ENCODE assay signal across 8 mouse cellular contexts in the genomic region with DNA sequence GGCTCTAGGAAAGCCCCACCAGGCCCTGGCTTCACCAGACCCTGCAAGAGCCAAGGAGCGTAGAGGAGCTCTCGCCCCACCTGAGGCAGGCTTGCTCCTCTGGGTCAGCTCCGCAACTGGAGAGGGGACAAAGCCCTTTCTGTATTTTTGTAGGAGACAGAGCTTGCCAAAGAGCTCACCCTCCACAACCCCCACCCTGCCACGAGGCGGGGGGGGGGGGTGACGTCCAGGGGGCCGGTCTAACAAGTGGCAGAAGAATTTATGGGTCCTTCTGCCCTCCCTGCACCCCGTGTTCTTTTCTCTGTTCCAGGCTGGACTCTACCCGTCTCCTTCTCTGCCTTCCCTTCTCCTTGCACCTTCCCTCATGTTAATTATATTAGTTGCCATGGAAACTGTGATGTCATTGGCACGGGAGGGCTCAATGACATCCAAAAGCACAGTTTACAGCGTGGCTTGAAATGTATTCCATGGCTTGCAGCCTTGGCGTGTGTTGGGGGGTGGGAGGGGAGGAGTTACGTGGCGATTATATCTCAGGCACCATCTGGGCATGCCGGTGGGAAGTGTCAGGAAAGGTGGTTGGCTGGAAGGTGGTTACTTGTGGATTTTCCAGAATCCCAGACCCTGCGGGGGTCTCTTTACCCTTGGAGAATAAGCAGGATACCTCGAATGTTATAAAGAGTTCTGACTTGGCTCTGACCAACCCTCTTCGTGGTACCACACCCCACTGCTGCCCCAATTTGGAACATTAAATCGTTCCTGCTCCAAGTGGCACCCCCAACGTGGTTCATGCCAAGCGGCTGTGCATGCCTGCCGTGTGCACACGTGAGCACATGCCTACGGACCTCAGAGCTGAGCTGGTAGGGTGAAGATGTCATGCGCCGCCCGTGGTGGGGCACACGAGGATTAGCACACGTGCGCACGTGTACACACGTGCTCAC.
DNase-seq lines count a peak whose midpoint lies in the region; ATAC-seq lines count a peak whose summit lies in the region.
"Had no signal": no experiment of that assay in that cellular context is flagged by ENCODE, and none has a peak within 500 bp of the region (broad histone marks: within the 10 kb centered on the region; RNA-seq: fewer than 3 reads in every experiment).

No protein-coding gene starts in this region.

- H3K36me3 ChIP-seq in kidney, embryonic 16.5 days (ENCODE audit: insufficient read depth, low read length) = no peaks in the 10 kb centered on the region
- no peaks in the 10 kb centered on the region for H3K36me3 ChIP-seq in limb, embryonic 13.5 days

- 0 out of 2 replicates have a peak overlapping the region, but pooled peaks have one; percentile 3 for H3K4me3 ChIP-seq in kidney, embryonic 16.5 days (ENCODE audit: low read length)
- peak overlapping the region; percentile 27 for H3K4me3 ChIP-seq in limb, embryonic 13.5 days
- H3K4me3 ChIP-seq: myocyte had no signal

- peak overlapping the region; percentile 42 for H3K4me2 ChIP-seq in kidney, embryonic 16.5 days (replicated peaks; ENCODE audit: low read depth, low read length)
- H3K4me2 ChIP-seq in limb, embryonic 13.5 days (replicated peaks) = peak overlapping the region; percentile 62

- H3K4me1 ChIP-seq in kidney, embryonic 16.5 days (ENCODE audit: insufficient read depth, low read length) = peaks cover 21% of the 10 kb centered on the region
- peaks cover 37% of the 10 kb centered on the region for H3K4me1 ChIP-seq in limb, embryonic 13.5 days

- H3K27ac ChIP-seq in kidney, embryonic 16.5 days (ENCODE audit: low read length) = no peak overlapping the region
- peak overlapping the region; percentile 80 for H3K27ac ChIP-seq in limb, embryonic 13.5 days

- no peaks in the 10 kb centered on the region for H3K9me3 ChIP-seq in kidney, embryonic 16.5 days (ENCODE audit: low read length)
- no peaks in the 10 kb centered on the region for H3K9me3 ChIP-seq in limb, embryonic 13.5 days

- peak; percentile 86 for DNase-seq in brain, embryonic 18.5 days (ENCODE audit: low read depth, low spot score)
- peak; percentile 34 to 42 for DNase-seq in cerebellum, postnatal 36 days
- peak; percentile 40 to 54 for DNase-seq in frontal cortex, postnatal 25 days (ENCODE audit: low spot score in 2 of 2)
- peak; percentile 72 for DNase-seq in retina, embryonic 14.5 days (ENCODE audit: low spot score)
- DNase-seq in thymus, postnatal 14 days = no peak

- 47% methylated on average over 32 of the region's 32 CpGs for WGBS in kidney, embryonic 16.5 days
- WGBS in limb, embryonic 13.5 days = 36% methylated on average over 32 of the region's 32 CpGs

- peak overlapping the region; percentile 53; the same call in 1 of the 2 replicates for H3K9ac ChIP-seq in kidney, embryonic 16.5 days (replicated peaks; ENCODE audit: low read length)
- H3K9ac ChIP-seq in limb, embryonic 13.5 days = peak overlapping the region; percentile 21; the same call in 1 of the 2 replicates

- ATAC-seq in kidney, embryonic 16.5 days (ENCODE audit: low FRiP score, low TSS enrichment) = peak; percentile 46
- peak; percentile 84 for ATAC-seq in limb, embryonic 13.5 days (ENCODE audit: low FRiP score, low read depth)

- H3K27me3 ChIP-seq in kidney, embryonic 16.5 days (ENCODE audit: insufficient read depth, low read length) = no peaks in the 10 kb centered on the region
- H3K27me3 ChIP-seq in limb, embryonic 13.5 days = no peaks in the 10 kb centered on the region
